In genomic region chr6:125954965-125955364, GRCm38 (mm10) we compare ENCODE assay signal across 8 mouse cellular contexts.
DNase-seq lines count a peak whose midpoint lies in the region; ATAC-seq and TF ChIP-seq lines count a peak whose summit lies in the region.

No protein-coding gene starts in this region.

- no peak overlapping the region for H3K4me3 ChIP-seq in heart, postnatal 0 days (ENCODE audit: low read depth, low read length)
- no peak overlapping the region for H3K4me3 ChIP-seq in heart, embryonic 11.5 days (ENCODE audit: low read depth, low read length)
- H3K4me3 ChIP-seq in forebrain, embryonic 16.5 days (replicated peaks; ENCODE audit: low read length) = no peak overlapping the region
- H3K4me3 ChIP-seq in layer of hippocampus, adult 2 months = no peak overlapping the region

- H3K4me2 ChIP-seq in heart, postnatal 0 days (ENCODE audit: low read depth, low read length) = no peak overlapping the region
- H3K4me2 ChIP-seq in heart, embryonic 11.5 days = no peak overlapping the region
- no peak overlapping the region for H3K4me2 ChIP-seq in forebrain, embryonic 16.5 days (ENCODE audit: low read length)

- 11% methylated on average over 3 of the region's 3 CpGs for WGBS in heart, postnatal 0 days
- 16% methylated on average over 3 of the region's 3 CpGs for WGBS in heart, embryonic 11.5 days (ENCODE audit: insufficient replicate concordance)
- WGBS in forebrain, embryonic 16.5 days = 23% methylated on average over 3 of the region's 3 CpGs

- ATAC-seq in heart, postnatal 0 days (ENCODE audit: insufficient read depth, low read depth) = peak; percentile 62; the same call in 1 of the 2 replicates
- ATAC-seq in heart, embryonic 11.5 days (replicated peaks; ENCODE audit: insufficient number of reproducible peaks, low FRiP score, low TSS enrichment) = no peak
- peak; percentile 66 for ATAC-seq in forebrain, embryonic 16.5 days
- no peak for ATAC-seq in erythroid progenitor cell, adult 5-6 weeks (replicated peaks; ENCODE audit: low FRiP score, poor library complexity, severe bottlenecking)

- no peak overlapping the region for H3K9ac ChIP-seq in heart, postnatal 0 days (replicated peaks; ENCODE audit: low read depth, low read length)
- no peak overlapping the region for H3K9ac ChIP-seq in heart, embryonic 11.5 days (ENCODE audit: low read depth, low read length)
- H3K9ac ChIP-seq in forebrain, embryonic 16.5 days (replicated peaks; ENCODE audit: low read depth, low read length) = no peak overlapping the region

- H3K27me3 ChIP-seq in heart, postnatal 0 days (ENCODE audit: control insufficient read depth, insufficient read depth, low read length) = no peaks in the 10 kb centered on the region
- no peaks in the 10 kb centered on the region for H3K27me3 ChIP-seq in heart, embryonic 11.5 days (ENCODE audit: control insufficient read depth, insufficient read depth, low read length)
- no peaks in the 10 kb centered on the region for H3K27me3 ChIP-seq in forebrain, embryonic 16.5 days (replicated peaks; ENCODE audit: control insufficient read depth, insufficient read depth, low read length)

- no peak for TF ChIP-seq EP300 in heart, postnatal 0 days (IDR thresholded peaks at IDR 0.05; ENCODE audit: low read depth)

- H3K36me3 ChIP-seq in heart, postnatal 0 days (replicated peaks; ENCODE audit: control insufficient read depth, insufficient read depth, low read length) = no peaks in the 10 kb centered on the region
- no peaks in the 10 kb centered on the region for H3K36me3 ChIP-seq in heart, embryonic 11.5 days (ENCODE audit: control insufficient read depth, insufficient read depth, low read length)
- no peaks in the 10 kb centered on the region for H3K36me3 ChIP-seq in forebrain, embryonic 16.5 days (ENCODE audit: control insufficient read depth, insufficient read depth)

- H3K4me1 ChIP-seq in heart, postnatal 0 days (ENCODE audit: control insufficient read depth, insufficient read depth) = no peaks in the 10 kb centered on the region
- H3K4me1 ChIP-seq in heart, embryonic 11.5 days (ENCODE audit: control insufficient read depth, insufficient read depth, low read length) = no peaks in the 10 kb centered on the region
- no peaks in the 10 kb centered on the region for H3K4me1 ChIP-seq in forebrain, embryonic 16.5 days (replicated peaks; ENCODE audit: control insufficient read depth, insufficient read depth, low read length)

- TF ChIP-seq CTCF in heart, postnatal 0 days (IDR thresholded peaks at IDR 0.05; ENCODE audit: low read depth) = peak; percentile 75
- peak; percentile 92 for TF ChIP-seq CTCF in layer of hippocampus, adult 2 months (conservative IDR thresholded peaks at IDR 0.05)

- H3K9me3 ChIP-seq in heart, postnatal 0 days (replicated peaks; ENCODE audit: control insufficient read depth, low read length) = no peaks in the 10 kb centered on the region
- H3K9me3 ChIP-seq in heart, embryonic 11.5 days (replicated peaks; ENCODE audit: control insufficient read depth, low read length) = no peaks in the 10 kb centered on the region
- no peaks in the 10 kb centered on the region for H3K9me3 ChIP-seq in forebrain, embryonic 16.5 days (ENCODE audit: control insufficient read depth, low read length)

- DNase-seq in heart, postnatal 0 days (ENCODE audit: low spot score) = peak; percentile 21
- peak; percentile 14 for DNase-seq in R1 (ENCODE audit: low read depth, low spot score)
- peak; percentile 13 to 50 for DNase-seq in layer of hippocampus, adult 2 months (ENCODE audit: low spot score in 2 of 2)
- peak; percentile 69 for DNase-seq in mesoderm, embryonic 11.5 days (ENCODE audit: low read depth, low spot score)
- no peak for DNase-seq in thymus, postnatal 14 days

- no peak overlapping the region for H3K27ac ChIP-seq in heart, postnatal 0 days (ENCODE audit: low read depth)
- H3K27ac ChIP-seq in heart, embryonic 11.5 days (ENCODE audit: low read depth, low read length) = no peak overlapping the region
- no peak overlapping the region for H3K27ac ChIP-seq in forebrain, embryonic 16.5 days (ENCODE audit: low read length)
- H3K27ac ChIP-seq in layer of hippocampus, adult 2 months = no peak overlapping the region

Comparison
In these comparisons a context has a peak if more than half of its experiments do, and no peak if none do; other contexts are left out.
1. ATAC-seq: peak in heart, postnatal 0 days (single experiment) and forebrain, embryonic 16.5 days (single experiment); none in heart, embryonic 11.5 days (single experiment) and erythroid progenitor cell, adult 5-6 weeks (single experiment).